Mouse (Mus musculus): ENCODE data around the gene Klhl30. TPM values are rescaled to one million over a fixed set of nuclear protein-coding genes. Genes with fewer than 3 reads are reported as not detected.

Klhl30 gene
- polyA plus RNA-seq (2015; fragmentation: Nextera tagmentation; extraction: Ambion mirVana): 0.30 and 0.41 TPM in 2 replicates

DNA sequence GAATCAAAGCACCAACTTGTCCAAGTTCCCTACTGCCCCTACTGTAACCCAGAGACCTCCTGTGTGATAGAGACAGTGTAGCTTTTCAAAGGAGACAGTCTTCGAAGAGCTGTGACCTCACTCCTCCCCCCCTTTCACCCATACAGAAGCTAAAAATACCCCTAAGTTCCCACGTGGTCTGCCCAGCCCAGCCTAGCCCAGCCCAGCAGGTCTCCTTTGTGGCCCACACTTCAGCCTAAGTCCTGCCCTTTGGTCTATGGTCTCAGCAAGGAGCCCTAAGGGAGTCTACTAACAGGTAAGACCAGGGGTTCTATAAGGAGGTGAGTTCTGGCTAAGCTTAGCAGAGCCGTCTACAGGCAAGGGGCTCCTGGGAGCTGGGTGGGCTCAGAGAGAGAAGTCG lies at the start of gene Klhl30:
Gene Klhl30, plus strand, starts transcription at position 176 of the 400 bp plus-strand sequence.

DNA sequence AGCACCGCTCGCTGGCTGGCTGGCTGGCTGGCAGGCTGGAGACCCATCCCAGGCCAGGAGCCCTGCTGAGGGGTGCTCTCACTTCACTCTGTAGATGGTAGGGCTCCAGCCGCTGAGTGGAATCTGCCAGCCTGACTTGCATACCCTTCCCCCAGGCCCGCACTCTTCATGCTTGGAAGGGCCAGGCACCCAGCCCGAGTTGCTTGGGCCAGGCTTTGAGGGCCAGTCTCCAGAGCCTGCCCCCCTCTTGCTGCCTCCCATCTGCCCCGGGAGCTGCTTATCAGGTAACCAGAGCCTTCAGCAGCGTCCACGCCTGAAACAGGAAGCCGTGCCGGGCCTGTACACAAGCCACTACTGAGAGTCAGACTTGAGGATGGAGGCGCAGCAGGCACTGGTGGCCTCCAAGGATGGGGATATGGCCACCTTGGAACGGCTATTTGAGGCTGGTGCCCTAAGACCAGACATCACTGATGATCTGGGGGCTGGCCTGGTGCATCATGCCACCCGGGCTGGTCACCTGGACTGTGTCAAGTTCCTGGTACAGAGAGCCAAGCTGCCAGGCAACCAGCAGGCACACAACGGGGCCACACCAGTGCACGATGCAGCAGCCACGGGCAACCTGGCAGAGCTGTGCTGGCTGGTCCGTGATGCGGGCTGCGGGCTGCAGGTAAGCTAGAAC lies 28.9 kb upstream of the Klhl30 start, which contains the start of gene Espnl:
Gene Espnl, plus strand, starts transcription at position 316 of the 679 bp plus-strand sequence.

DNA sequence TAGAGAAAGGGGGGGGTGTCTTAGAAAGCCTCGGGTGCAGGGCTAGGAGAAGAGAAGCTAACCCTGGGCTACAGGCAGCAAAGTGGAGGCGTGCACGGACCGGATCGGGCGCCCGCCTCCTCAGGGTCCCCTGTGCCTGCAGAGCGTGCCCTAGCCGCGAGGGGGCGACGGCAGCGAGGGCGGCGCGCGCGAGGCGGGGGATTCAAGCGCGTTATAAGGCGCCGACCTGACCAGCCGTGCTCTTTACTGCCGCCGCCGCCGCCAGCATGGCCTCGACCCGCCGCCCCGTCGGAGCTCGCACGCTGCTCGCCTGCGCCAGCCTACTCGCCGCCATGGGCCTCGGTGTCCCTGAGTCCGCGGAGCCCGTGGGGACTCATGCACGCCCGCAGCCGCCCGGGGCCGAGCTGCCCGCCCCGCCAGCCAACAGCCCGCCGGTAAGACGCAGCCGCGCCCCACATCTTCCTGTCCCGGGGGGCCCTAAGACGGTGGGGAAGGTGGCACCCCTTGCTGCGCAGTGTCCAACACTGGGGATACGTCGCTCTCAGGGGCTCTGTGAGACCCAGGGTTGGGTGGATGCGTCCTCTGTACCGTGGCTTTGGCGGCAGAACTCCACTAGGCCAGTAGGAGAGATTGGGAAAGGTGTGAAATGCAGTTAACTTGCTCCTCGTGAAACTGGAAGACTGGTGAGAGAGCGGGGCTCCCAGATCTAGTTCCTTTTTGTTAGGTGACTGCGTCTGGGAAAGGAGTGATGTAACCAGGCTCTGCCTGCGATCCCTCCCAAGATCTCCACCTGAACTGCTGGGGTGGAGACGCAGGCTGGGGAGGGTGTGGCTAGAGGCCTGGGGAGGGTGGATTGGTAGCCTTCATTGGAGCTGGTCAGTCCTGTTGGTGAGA lies 15.6 kb downstream of the Klhl30 start, which contains the start of gene Erfe:
Gene Erfe, plus strand, starts transcription at position 216 of the 894 bp plus-strand sequence.

DNA sequence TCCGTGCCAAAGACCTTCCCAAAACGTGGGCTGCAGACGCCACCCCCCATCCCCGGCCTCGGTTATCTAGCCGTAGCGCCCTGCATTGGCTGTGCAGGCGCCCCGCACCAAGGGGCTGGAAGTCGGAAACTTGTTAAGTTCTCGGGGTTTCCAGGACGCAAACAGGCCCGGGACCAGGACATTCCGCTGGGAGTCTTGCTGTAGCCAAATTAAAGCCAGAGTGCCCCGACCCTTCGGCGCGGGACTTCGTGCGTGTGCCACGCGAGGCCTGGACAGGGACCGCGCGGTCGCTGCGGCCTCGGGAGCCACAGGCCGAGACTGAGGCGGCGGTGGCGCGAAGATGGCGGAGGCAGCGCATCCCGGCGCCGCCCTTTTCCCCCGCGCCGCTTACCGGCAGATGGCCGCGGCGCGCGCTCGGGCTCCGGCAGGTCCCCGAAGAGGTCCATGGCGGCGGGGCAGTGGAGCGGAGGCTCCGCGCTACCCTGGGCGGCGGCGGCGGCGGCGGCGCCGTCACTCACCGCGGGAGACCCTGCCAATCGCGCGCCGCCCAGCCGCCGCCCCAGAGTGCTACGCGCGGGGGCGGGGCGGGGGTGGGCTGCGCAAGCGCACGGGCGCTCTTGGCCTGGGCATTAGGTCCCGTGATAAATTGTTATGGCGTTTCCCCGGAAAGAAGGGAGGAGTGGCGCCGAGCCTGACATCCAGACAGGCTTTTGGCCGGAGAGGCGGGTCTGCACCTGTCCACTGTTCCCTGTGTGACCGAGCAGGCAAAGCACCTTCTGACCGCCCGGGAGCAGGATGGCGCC lies 47.6 kb downstream of the Klhl30 start, which contains the start of gene Ilkap:
Gene Ilkap, minus strand, starts transcription at position 556 of the 803 bp plus-strand sequence.

Other genes starting within 250 kb of the Klhl30 start
- 0.65 and 1.8 TPM in 2 replicates for gene Rbm44, start 205.9 kb upstream of the Klhl30 start, polyA plus RNA-seq (2015; fragmentation: Nextera tagmentation; extraction: Ambion mirVana)
- 17.9 and 22.8 TPM in 2 replicates for gene Ramp1, start 171.2 kb upstream of the Klhl30 start, polyA plus RNA-seq (2015; fragmentation: Nextera tagmentation; extraction: Ambion mirVana)
- 61.5 and 65.3 TPM in 2 replicates for gene Ube2f, start 100.7 kb upstream of the Klhl30 start, polyA plus RNA-seq (2015; fragmentation: Nextera tagmentation; extraction: Ambion mirVana)
- gene Scly, start 52.7 kb upstream of the Klhl30 start, polyA plus RNA-seq (2015; fragmentation: Nextera tagmentation; extraction: Ambion mirVana): 19.4 and 20.6 TPM in 2 replicates
- gene Espnl, start 28.9 kb upstream of the Klhl30 start, polyA plus RNA-seq (2015; fragmentation: Nextera tagmentation; extraction: Ambion mirVana): 0.05 TPM in 1 of 2 replicates, not detected in the other
- 0.96 and 2.9 TPM in 2 replicates for gene Erfe, start 15.4 kb downstream of the Klhl30 start, polyA plus RNA-seq (2015; fragmentation: Nextera tagmentation; extraction: Ambion mirVana)
- 81.5 and 82.0 TPM in 2 replicates for gene Ilkap, start 47.8 kb downstream of the Klhl30 start, polyA plus RNA-seq (2015; fragmentation: Nextera tagmentation; extraction: Ambion mirVana)
- gene Hes6, start 63.0 kb downstream of the Klhl30 start, polyA plus RNA-seq (2015; fragmentation: Nextera tagmentation; extraction: Ambion mirVana): 23.4 and 31.9 TPM in 2 replicates
- 1.6 and 1.9 TPM in 2 replicates for gene Per2, start 108.3 kb downstream of the Klhl30 start, polyA plus RNA-seq (2015; fragmentation: Nextera tagmentation; extraction: Ambion mirVana)
- 3.0 and 3.1 TPM in 2 replicates for gene Traf3ip1, start 143.6 kb downstream of the Klhl30 start, polyA plus RNA-seq (2015; fragmentation: Nextera tagmentation; extraction: Ambion mirVana)
- 9.2 and 9.4 TPM in 2 replicates for gene Asb1, start 189.5 kb downstream of the Klhl30 start, polyA plus RNA-seq (2015; fragmentation: Nextera tagmentation; extraction: Ambion mirVana)